Mouse (Mus musculus) cerebellum, postnatal 4 days (tissue): ENCODE measurements around the gene Synpo2.

Experiments
- DNase-seq, 2 experiments: peaks; one replicate each; pipeline ENCODE4 v3.0.0; 2022; ENCODE audit warnings: low spot score in 2 of 2, mixed read lengths in 1 of 2

The Synpo2 gene

DNA sequence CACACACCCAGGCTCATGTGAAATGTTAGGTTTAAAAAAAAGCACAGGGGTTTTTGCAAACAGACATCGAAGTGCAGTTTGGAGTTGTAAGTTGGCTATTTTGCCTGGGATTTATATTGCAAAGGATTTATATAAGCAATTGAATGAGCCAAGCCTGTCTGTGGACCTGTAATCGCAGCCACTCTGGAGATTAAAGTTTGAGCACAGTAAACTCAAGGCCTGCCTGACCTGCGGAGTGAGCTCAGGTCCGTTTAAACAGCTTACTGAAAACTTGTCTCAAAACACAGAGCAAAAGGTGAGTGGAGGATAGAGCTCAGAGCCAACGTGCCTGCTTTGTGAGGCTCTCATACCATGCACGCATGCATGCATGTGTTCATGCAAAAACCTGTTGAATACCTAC lies 30.9 kb downstream of the Synpo2 start:
- DNase-seq: no peak

- no peak for DNase-seq
Observed at GRCm38 (mm10) chr3:123204658-123205057, 31.3 kb downstream of the Synpo2 start.

DNA sequence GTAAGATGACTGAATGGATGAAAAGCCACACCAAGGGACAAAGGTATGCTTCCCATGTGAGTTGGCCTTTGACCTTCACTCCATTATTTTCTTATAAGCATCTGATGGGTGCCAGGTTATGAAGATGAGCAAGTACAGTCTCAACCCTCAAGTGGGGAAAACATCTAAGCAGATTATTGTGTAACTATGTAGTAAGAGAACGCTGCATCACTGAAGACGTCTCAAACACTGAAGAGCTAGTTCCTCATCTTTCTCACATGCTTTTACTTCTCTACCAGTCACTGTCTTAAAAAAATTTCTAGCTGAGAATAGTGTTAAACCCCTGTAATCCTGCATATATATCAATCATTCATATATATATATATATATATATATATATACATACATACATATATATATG lies 34.2 kb downstream of the Synpo2 start:
- no peak for DNase-seq

DNA sequence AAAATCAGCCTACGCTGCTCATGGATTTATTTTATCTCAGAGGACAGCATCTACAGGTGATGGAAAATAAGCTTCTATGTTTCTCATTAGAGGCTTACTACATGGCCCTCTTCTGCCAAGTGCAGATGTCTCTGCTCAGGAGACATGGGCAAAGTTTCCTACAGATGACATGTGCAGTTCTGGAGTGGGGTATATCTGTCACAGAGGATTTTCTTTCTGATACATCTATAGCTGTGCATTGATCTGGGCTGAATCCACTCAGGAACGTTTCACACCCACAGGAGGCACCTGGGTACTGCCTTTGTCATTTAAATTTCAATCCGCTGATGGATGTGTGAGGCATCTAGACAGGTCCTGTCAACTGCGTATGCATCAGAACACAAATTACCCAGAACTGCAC lies 42.2 kb downstream of the Synpo2 start:
- no peak for DNase-seq

DNA sequence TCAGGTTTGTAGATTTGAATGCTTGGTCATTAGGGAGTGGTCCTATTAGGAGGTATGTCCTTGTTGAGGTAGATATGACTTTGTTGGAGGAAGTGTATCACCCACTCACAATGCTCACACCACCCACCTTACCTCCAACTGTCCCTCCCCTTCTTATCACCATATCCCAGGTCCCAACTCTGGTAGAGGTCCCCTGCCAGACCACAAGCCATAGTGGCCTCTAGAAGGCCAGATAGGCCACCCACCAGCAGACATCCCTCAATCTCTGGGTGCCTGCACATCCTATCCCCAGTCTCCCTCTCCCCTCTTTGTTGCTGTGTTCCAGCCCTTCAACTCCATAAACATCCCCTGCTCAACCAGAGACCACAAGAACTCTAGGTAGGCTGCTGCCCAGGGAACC lies 44.3 kb downstream of the Synpo2 start:
- no peak for DNase-seq

DNA sequence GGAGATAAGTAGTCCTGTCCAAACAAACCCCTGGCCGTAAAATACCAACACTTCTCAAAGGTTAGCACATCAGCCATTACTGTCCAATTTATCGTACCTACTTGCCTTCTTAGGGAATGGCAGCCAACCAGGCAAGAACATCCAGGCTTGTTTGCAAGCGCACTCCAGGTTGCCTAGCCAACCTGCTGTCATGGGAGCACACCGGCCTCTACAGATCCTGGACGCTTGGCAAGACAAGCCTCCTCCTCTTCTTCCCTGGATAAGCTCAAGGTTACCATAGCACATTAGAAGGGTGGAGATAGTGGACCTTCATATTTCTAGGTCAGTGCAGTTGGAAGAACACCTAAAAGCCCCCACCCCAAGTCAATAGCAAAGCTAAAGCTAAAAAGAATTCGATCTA lies 45.6 kb downstream of the Synpo2 start:
- DNase-seq: no peak

DNA sequence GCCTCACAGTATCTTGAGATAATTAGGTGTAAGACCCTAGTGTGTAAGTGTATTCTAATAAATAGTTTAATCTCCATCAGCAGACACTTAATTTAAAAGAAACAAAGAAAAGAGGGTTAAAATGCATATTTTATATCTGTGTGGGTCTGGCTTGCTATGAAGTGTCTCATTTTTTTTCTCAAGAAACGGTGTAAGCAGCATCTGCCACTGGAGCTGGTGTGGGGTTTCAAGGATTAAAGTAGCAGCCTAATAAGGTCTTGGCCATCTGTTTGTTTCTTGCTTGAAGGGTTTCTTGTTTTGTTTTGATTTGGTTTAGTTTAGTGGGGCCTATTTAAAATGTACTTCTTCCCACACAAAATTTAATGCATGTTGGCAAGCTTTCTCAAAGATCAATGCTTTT lies 46.1 kb downstream of the Synpo2 start:
- no peak for DNase-seq

DNA sequence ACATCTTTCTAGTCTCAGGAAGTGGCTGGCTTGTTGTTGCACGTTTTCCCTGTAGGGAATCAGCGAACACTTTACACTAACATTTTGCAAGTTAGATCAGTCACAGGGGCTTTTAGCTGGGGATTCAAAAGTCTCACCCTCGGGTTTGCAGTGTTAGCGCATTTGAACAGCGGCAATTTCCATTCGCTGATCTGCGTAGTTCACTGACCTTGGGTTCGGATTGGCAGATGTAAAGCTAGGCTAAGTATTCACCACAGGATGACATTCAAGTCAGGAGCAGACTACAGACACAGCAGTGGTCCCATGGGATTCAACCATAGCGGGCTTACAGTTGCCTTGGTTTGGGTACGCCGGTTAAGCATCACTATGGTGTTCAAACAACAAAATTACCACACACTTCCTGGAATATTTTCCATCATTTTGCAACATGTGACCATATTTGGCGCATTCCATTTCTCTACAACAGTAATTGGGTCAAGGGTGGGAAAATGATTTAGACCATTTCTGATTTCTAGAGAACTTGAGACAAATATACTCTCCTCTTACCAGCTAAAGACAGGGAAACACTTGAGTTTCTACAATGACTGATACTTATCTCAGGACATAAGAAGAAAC lies 47.2 kb downstream of the Synpo2 start:
- DNase-seq: no peak

DNA sequence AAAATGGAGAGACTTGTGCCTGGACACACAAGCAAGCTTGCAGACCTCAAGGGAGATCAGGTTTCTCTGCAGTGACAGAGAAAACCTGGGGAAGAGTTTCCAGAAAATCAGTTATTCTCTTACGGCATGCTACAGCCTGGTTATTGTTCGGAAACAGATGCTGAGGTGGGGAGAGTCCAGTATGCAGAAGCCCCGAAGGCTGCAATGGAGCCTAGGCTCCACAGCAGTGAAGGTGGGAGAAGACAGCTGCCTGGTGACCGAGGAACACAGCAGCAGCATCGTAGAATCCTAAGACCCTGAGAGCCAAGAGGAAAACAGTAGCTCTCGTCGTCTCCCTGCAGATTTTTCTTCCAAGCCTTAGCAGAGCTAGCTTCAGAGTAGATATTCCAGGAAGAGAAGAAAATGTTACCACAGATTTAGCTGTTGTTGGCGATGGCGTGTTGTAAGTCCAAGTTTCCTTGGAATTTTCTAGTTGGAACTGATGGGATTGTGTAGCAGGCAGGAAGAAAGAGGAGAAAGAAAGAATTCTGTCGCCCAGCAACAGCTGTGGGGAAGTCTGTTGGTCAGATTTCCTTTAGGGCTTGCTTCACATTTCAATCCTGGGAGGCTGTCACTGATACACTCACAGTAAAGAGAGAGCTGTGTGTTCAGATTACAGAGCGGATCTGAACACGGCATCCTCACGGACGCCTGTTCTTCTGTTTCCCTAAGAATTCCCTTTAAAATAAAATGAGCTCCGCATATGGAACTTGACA lies 48.4 kb downstream of the Synpo2 start:
- DNase-seq: no peak

DNA sequence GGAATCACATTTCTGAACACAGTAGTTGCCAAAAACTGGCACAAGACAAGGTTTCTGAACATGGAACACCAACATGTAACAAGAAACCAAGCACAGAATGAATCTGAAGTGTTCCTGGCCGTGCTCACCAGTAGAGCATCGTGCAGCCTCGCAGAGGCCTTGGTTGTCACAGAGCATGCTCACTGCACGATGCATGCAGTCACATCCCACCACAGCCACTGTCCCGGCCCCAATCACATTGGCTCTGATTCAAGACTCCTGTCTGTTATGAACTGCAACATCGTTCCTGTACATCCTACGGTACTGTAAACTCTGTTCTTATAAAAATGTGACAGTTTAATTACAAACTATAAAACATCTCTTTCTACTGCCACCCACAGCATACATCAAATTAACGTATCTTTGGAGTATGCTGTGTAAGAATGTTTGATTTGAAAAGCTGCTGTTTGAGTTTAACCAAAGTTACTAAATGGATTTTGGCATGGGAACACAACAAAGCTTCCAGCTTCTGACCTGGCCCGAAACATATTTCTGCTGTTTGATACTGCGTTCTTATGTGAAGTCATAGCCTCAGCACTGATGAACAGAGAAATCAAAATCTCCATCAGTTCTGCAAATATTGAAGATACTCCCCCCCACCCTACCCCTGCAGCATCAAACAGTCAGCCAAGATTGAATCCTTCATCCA lies 50.6 kb downstream of the Synpo2 start:
- no peak for DNase-seq

GRCm38 (mm10) chr3:123184281-123184680 lies 51.7 kb downstream of the Synpo2 start:
- DNase-seq: no peak

GRCm38 (mm10) chr3:123179508-123179907 lies 56.4 kb downstream of the Synpo2 start:
- no peak for DNase-seq

DNA sequence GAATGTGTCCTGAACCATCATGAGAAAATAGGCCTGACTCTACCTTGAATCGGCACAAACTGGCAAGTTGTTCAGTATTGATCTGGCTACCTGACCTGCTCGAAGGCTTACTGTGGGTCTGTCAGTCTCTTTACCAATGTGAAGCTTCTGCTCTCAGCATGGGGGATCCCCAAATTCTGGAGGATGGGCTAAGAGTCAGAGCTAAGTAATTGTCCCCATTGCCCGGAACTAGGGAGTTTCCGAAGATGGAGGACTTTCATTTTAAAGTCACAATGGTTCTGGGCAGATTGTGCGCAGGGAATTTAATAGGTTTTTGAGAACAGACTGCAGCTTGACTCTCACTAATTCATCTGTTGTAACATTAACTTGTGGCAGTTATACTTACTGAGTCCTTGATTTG lies 56.9 kb downstream of the Synpo2 start:
- DNase-seq: no peak

DNA sequence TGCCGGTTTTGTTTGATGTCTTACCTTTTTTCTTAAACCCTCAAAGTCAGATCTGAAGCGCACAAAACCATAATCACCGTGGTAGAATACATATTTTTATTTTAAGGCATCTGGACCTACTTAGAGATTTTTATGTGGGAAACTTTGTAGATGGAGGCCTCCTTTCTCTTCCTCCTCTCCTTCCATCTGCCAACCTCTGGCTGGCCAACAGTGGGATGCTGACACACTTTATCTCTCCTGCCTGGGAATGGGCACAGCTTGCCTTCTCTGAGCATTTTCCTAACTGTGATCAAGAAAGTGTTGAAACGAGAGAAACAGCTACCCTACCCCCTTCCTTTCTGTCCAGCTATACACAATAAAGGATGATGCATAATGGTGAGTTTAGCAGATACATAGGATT lies 57.5 kb downstream of the Synpo2 start:
- DNase-seq: no peak

GRCm38 (mm10) chr3:123176366-123177334 lies 59.3 kb downstream of the Synpo2 start:
- DNase-seq: no peak

DNA sequence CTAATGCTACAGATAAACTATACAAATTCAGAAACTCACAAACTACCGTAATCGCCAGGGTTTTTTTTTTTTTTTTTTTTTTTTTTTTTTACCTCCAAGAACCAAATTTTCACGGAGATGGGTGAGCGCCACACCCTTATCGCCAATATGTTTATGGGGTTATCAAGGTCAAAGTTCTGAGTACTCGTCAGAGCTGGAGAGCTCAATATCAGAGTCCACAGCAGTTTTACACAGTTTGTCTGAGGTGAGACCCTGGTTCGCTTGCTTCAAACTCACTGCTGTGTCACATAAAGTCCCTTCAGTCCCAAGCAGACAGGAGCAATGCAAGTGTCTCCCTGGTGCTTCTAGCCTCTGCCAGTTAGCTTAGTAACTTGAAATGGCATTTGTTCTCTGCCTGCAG lies 60.8 kb downstream of the Synpo2 start:
- no peak for DNase-seq

GRCm38 (mm10) chr3:123174379-123174697 lies 61.6 kb downstream of the Synpo2 start:
- no peak for DNase-seq

- DNase-seq: no peak
Observed at GRCm38 (mm10) chr3:123173553-123174378, 62.2 kb downstream of the Synpo2 start.

DNA sequence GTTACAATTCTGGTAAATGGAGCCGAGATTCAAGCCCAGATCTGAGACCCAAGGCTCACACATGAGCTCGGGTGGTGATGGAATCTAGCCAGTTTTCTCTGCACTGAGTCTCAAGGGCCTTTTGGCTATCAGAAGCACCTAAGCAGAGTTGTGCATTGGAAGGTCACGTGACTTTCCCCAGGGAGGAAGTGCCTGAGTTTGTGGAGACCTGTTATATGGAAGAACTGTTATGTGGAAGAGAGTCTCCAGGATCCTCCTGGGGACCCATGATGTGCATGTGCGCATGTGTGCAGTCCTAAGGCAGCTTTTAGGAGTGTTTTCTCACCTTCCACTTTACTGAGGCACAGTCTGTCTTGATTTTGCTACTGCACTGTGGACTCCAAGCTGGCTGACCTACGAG lies 63.8 kb downstream of the Synpo2 start:
- DNase-seq: no peak

- DNase-seq: no peak
Observed at GRCm38 (mm10) chr3:123169398-123169797, 66.6 kb downstream of the Synpo2 start.

GRCm38 (mm10) chr3:123168815-123169214 lies 67.1 kb downstream of the Synpo2 start:
- DNase-seq: peak in 1 of 2 experiments; percentile 27
